Mouse (Mus musculus) cerebral cortex, adult 2 months (tissue): Measurements from ENCODE around the gene Moap1.

ENCODE experiments used
- WGBS: fragments of 180-500 bp; shearing (Covaris S2); methylation state at CpG from one replicate; pipeline ENCODE4 v1.1.7; 2018; 5-methylcytosine and 5-hydroxymethylcytosine counted together

Moap1 gene

DNA sequence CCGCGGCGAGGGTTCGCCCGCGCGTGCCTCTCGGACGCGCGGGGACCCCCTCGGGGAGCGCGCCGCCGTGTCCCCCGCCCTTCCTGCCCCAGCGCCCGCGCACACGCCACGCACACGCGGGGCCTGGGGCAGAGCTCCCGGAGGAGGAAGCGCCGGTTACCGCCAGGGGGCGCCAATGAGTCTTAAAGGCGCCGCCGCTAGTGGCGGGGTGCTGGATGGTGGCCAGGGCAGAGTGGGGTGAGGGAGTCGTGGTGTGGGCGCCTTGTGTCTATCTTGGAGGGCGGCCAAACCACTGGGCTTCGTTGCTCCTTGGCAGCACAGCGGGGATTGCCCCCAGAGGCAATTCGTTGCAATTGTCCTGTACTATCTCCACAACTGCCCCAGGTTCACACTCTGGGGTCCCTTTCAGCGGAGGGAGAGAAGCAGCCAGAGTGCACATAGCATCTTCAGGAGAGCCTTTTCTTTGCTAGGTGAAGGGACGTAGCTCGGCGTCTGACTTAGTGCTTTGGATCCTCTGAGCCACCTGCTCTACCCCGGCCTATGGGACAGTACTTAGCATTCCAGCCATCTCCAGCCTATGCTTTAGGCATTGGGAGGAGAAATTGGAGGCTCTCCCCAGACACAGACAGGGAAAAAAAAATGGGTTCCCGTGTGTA lies 38.1 kb downstream of the Moap1 start:
- 1% methylated on average over 45 of the region's 45 CpGs for WGBS

GRCm38 (mm10) chr12:102704457-102705198 lies 38.8 kb downstream of the Moap1 start, which contains the start of gene Itpk1:
Itpk1 (minus strand) TSS chr12:102704930.
- WGBS: under 1% methylated on average over 84 of the region's 105 CpGs

- WGBS: 7% methylated on average over 17 of the region's 17 CpGs
Measured at GRCm38 (mm10) chr12:102703921-102704408, 39.5 kb downstream of the Moap1 start.

DNA sequence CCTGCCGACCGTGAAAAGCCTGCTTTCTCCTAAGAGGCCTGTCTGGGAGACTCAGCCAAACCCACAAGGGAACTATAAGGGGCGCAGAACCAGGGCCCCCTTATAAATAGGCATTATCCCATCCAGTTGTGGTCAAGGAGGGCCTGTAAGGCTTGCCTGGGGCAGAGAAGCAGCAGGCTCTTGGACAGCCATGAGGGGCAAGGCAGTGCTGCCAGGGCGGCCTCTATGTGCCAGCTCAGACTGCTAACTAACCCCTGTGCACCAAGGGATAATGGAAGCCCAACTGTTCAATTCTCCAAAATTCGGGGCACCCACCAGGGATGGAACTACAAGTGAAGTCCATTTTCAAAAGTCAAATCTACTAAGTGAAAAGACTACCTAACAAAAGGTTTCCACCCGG lies 40.0 kb downstream of the Moap1 start:
- 16% methylated on average over 6 of the region's 6 CpGs for WGBS

DNA sequence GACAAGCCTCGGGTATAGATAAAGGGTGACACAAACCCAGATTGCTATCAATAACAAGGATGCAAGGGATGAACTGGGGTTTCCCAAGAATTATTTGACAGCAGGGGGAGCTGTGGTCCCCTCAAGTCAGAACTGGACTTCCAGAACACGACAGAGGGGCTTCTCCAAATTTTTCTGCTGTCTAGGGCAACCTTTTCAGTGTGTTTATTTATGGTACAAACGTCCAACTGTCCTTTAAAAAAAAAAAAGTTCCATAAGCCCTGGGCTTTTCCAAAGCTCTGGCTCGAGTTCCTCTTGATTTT lies 40.4 kb downstream of the Moap1 start:
- 4% methylated on average over 4 of the region's 4 CpGs for whole genome bisulfite sequencing

DNA sequence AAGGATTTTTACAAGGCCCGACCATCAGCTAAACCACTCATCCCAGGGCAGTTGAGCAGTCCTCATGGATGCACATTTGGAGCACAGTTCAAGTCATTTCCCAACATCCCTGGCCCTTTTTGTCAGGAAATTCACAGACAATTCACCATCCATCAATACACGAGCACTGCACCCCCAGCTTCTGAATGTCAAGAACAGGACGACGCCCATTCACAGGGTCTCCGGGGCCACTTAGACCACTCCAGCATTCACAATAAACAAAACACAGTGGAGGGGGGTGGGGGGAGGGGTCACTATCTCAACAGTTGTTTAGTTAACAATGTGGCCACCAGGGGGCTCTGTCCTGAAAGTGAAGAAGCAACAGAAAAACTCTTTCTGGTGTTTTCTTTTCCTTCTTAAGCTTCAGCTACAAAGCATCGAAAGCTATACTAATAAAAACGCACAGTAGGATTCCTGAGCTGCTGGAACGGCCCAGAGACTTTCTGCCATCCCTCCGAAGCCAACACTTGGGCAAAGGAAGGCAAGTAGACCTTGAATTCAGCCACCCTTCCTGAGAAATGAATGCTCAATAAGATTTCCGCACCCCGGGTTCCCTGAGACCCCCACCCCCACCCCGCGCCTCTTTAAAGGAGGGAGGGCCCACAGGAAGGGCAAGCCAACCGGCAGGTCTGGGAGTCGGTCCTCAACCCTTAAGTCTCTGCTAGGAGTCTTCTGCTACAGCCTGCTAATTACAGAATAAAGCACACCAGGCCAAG lies 40.9 kb downstream of the Moap1 start:
- WGBS: 5% methylated on average over 15 of the region's 15 CpGs

DNA sequence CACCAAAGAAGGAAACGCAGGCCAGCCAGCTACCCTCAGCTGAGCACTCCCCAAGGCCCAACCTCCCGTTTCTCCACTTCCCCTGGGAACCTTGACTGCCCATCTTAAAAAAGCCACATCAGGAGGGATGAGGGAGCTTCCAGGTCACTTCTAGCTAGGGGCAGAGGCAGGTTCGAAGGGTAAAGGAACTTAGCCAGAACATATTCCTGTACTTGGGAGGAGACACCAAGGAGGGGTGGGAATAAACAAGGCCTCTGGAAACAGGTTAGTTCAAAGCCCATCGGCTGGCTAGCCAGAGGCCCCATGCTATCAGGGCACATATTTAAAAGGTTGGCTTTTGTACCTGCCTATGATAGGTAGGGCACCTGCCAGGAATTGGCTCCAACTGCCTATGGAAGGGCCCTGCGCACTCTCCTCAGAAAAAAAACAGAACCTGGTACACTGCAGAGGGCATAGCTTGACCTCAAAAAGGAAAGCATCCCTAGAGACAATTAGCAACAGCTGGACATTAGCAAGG lies 41.7 kb downstream of the Moap1 start:
- 79% methylated on average over 5 of the region's 5 CpGs for WGBS

- WGBS: 31% methylated on average over 12 of the region's 12 CpGs
Measured at GRCm38 (mm10) chr12:102700453-102700852, 43.0 kb downstream of the Moap1 start.

GRCm38 (mm10) chr12:102699156-102699555 lies 44.3 kb downstream of the Moap1 start:
- 37% methylated on average over 1 of the region's 1 CpGs for WGBS

DNA sequence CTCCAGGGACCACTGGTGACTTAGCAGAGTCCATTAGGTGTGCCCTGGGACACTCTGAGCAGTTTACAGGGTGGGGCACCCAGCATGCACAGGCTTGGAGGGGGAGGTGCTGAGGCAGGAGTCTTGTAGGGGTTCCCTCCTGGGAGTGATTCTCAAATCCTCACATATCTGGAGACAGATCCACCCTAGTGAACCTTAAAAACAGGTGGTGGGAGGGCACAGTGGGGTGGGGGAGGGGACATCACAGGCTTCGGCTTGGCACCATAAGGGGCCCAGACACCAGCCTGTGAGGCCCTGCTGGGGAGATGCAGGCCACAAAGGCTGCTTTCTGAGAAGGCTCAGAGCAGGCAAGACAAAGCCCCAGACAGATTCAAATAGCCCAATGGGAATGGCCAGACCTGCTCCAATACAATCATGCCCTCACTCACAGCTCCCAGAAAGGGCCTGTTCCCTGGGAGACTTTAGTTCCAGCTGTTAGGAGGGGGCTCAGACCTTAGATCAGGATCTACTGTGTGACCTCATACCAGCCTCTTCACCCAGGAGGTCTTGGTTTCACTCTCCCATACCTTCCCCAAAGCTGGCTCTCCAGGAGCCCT lies 45.3 kb downstream of the Moap1 start:
- WGBS: 57% methylated on average over 1 of the region's 1 CpGs

- 73% methylated on average over 7 of the region's 7 CpGs for WGBS
Measured at GRCm38 (mm10) chr12:102697381-102697780, 46.1 kb downstream of the Moap1 start.

GRCm38 (mm10) chr12:102696635-102697354 lies 46.7 kb downstream of the Moap1 start:
- 69% methylated on average over 14 of the region's 14 CpGs for WGBS

DNA sequence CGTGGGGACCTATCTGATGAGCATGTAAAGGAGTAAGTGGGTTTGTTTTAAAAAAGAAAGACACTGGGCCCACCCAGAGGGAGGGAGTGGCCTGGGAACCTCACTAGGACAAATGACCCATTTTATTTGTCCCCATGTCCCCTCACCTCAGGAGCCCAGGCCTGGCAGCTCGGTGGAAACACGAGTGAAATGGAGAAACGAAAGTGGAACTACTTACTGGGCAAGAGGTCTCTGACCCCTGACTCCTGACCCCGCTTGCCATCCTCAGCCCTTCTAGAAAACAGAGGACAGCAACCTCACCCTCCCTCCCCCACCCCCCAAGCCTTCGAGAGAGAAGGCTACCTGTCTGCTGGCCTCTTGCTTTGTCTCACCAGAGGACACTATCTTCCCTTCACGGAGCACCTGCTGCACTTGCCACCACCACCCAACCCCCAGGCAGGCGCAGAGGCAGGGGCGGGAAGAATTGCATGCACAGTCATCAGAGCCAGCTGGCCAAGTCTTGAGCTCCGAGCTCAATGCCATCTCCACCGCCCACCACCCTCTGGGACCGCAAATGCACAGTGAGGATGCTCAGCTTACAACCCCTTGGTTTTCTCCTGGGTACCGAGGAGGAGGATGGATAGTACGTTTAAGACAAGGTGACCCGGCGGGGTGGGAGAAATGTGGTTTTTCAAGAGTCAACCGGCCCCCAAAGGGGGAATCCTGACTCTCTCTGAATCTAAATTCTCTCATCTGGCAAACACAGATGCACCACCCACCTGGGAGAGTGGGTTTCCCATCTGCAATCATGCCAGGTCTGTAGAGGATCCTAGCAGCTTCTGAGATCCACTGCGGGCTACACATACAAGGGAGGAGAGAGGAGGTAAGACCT lies 47.9 kb downstream of the Moap1 start:
- WGBS: 42% methylated on average over 18 of the region's 18 CpGs
